Mouse (Mus musculus): ENCODE measurements around the gene Gfer. TPM values are rescaled to one million over a fixed set of nuclear protein-coding genes. Genes with fewer than 3 reads are reported as not detected.

Gene Gfer
- polyA plus RNA-seq, 1 experiment from 2014 or later = 44.1 TPM

DNA sequence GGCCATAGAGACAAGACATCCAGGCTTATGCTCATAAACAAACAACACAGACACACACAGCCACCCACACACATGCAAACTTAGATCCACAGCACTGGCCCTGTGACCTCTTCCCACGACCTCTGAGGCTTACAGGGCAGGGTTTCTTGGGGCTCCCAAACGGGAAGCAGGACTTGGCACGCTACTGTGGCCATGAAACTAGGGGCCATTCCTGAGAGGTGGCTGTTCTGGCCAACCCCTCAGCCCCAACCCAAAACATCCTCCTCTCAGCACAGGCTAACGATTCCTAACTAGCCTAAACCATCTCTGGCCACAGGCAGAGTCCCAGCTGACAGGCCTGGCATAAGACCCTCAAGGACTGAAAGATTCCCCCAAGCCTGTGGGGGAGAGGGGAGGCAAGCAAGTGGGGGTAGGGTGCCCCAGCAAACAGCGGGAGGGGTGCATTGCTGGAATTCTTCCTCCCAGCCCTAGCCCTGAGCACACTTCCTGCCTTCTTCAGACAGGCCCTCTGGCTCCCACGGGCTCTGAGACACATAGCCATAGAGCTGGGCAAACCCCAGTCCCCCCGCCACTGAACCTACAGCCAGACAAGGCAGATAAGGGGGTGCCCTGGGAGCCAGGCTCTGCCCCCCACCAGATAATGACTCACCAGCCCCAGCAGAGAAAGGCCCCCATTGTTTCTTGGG is 51.8 kb downstream of the Gfer start:
- no peaks in the 10 kb centered on the region for H3K9me3 ChIP-seq
- no peak overlapping the region for H3K9ac ChIP-seq
- peak overlapping the region; percentile 57 for H3K27ac ChIP-seq
- H3K4me1 ChIP-seq = peaks cover 38% of the 10 kb centered on the region
- no peaks in the 10 kb centered on the region for H3K27me3 ChIP-seq (replicated peaks)
- peak overlapping the region; percentile 9; the same call in 1 of the 2 replicates for H3K4me2 ChIP-seq
- ATAC-seq (ENCODE audit: insufficient read depth, low FRiP score, low read depth) = no peak
- WGBS = 31% methylated on average over 7 of the region's 7 CpGs
- no peak overlapping the region for H3K4me3 ChIP-seq (replicated peaks)
- H3K36me3 ChIP-seq = no peaks in the 10 kb centered on the region

Other genes starting within 250 kb of the Gfer start
- gene E4f1, start 225.8 kb downstream of the Gfer start, polyA plus RNA-seq (2015; fragmentation: Nextera tagmentation; extraction: Ambion mirVana) = 30.8 and 33.7 TPM in 2 replicates
- gene Pgp, start 225.8 kb downstream of the Gfer start, polyA plus RNA-seq (2015; fragmentation: Nextera tagmentation; extraction: Ambion mirVana) = 64.6 and 65.3 TPM in 2 replicates
- 0.31 TPM in 1 of 2 replicates, not detected in the other for gene Bricd5, start 222.3 kb downstream of the Gfer start, polyA plus RNA-seq (2015; fragmentation: Nextera tagmentation; extraction: Ambion mirVana)
- gene Mlst8, start 217.1 kb downstream of the Gfer start, polyA plus RNA-seq (2015; fragmentation: Nextera tagmentation; extraction: Ambion mirVana) = 25.0 and 30.5 TPM in 2 replicates
- gene Caskin1, start 207.6 kb downstream of the Gfer start, polyA plus RNA-seq (2015; fragmentation: Nextera tagmentation; extraction: Ambion mirVana) = 2.6 and 3.0 TPM in 2 replicates
- 82.7 and 84.2 TPM in 2 replicates for gene Traf7, start 168.2 kb downstream of the Gfer start, polyA plus RNA-seq (2015; fragmentation: Nextera tagmentation; extraction: Ambion mirVana)
- gene Rab26, start 161.9 kb downstream of the Gfer start, polyA plus RNA-seq (2015; fragmentation: Nextera tagmentation; extraction: Ambion mirVana) = 8.3 and 11.6 TPM in 2 replicates
- gene Pkd1, start 146.3 kb downstream of the Gfer start, polyA plus RNA-seq (2015; fragmentation: Nextera tagmentation; extraction: Ambion mirVana) = 27.3 and 29.0 TPM in 2 replicates
- 45.4 TPM in 2 replicates for gene Tsc2, start 63.5 kb downstream of the Gfer start, polyA plus RNA-seq (2015; fragmentation: Nextera tagmentation; extraction: Ambion mirVana)
- 18.7 and 20.3 TPM in 2 replicates for gene Nthl1, start 63.5 kb downstream of the Gfer start, polyA plus RNA-seq (2015; fragmentation: Nextera tagmentation; extraction: Ambion mirVana)
- gene Slc9a3r2, start 45.8 kb downstream of the Gfer start, polyA plus RNA-seq (2015; fragmentation: Nextera tagmentation; extraction: Ambion mirVana) = 51.0 and 53.7 TPM in 2 replicates
- 0.30 and 0.46 TPM in 2 replicates for gene Npw, start 37.7 kb downstream of the Gfer start, polyA plus RNA-seq (2015; fragmentation: Nextera tagmentation; extraction: Ambion mirVana)
- gene Zfp598, start 26.5 kb downstream of the Gfer start, polyA plus RNA-seq (2015; fragmentation: Nextera tagmentation; extraction: Ambion mirVana) = 19.3 and 22.1 TPM in 2 replicates
- 6.3 and 6.9 TPM in 2 replicates for gene Syngr3, start 6.2 kb downstream of the Gfer start, polyA plus RNA-seq (2015; fragmentation: Nextera tagmentation; extraction: Ambion mirVana)
- 3.2 and 3.5 TPM in 2 replicates for gene Noxo1, start 78 bp upstream of the Gfer start, polyA plus RNA-seq (2015; fragmentation: Nextera tagmentation; extraction: Ambion mirVana)
- gene Tbl3, start 11.5 kb upstream of the Gfer start, polyA plus RNA-seq (2015; fragmentation: Nextera tagmentation; extraction: Ambion mirVana) = 64.4 and 68.0 TPM in 2 replicates
- gene Rnf151, start 21.9 kb upstream of the Gfer start, polyA plus RNA-seq (2015; fragmentation: Nextera tagmentation; extraction: Ambion mirVana) = 0.19 TPM in 1 of 2 replicates, not detected in the other
- gene Rps2, start 22.0 kb upstream of the Gfer start, polyA plus RNA-seq (2015; fragmentation: Nextera tagmentation; extraction: Ambion mirVana) = 1,497 and 1,515 TPM in 2 replicates
- 238 and 259 TPM in 2 replicates for gene Ndufb10, start 28.3 kb upstream of the Gfer start, polyA plus RNA-seq (2015; fragmentation: Nextera tagmentation; extraction: Ambion mirVana)
- 0.15 TPM in 1 of 2 replicates, not detected in the other for gene Rpl3l, start 31.7 kb upstream of the Gfer start, polyA plus RNA-seq (2015; fragmentation: Nextera tagmentation; extraction: Ambion mirVana)
- 37.0 and 41.4 TPM in 2 replicates for gene Msrb1, start 40.5 kb upstream of the Gfer start, polyA plus RNA-seq (2015; fragmentation: Nextera tagmentation; extraction: Ambion mirVana)
- 1.1 and 1.5 TPM in 2 replicates for gene Hs3st6, start 56.8 kb upstream of the Gfer start, polyA plus RNA-seq (2015; fragmentation: Nextera tagmentation; extraction: Ambion mirVana)
- 0.08 TPM in 1 of 2 replicates, not detected in the other for gene Meiob, start 108.1 kb upstream of the Gfer start, polyA plus RNA-seq (2015; fragmentation: Nextera tagmentation; extraction: Ambion mirVana)
- gene Hagh, start 144.0 kb upstream of the Gfer start, polyA plus RNA-seq (2015; fragmentation: Nextera tagmentation; extraction: Ambion mirVana) = 49.1 and 49.3 TPM in 2 replicates
- gene Fahd1, start 154.2 kb upstream of the Gfer start, polyA plus RNA-seq (2015; fragmentation: Nextera tagmentation; extraction: Ambion mirVana) = 34.5 and 35.4 TPM in 2 replicates
- gene Igfals, start 169.8 kb upstream of the Gfer start, polyA plus RNA-seq (2015; fragmentation: Nextera tagmentation; extraction: Ambion mirVana) = 3.9 and 4.0 TPM in 2 replicates
- gene Nubp2, start 190.2 kb upstream of the Gfer start, polyA plus RNA-seq (2015; fragmentation: Nextera tagmentation; extraction: Ambion mirVana) = 49.0 and 49.6 TPM in 2 replicates
- 32.1 and 32.5 TPM in 2 replicates for gene Spsb3, start 190.5 kb upstream of the Gfer start, polyA plus RNA-seq (2015; fragmentation: Nextera tagmentation; extraction: Ambion mirVana)
- 26.3 and 29.3 TPM in 2 replicates for gene Eme2, start 198.9 kb upstream of the Gfer start, polyA plus RNA-seq (2015; fragmentation: Nextera tagmentation; extraction: Ambion mirVana)
- gene Mrps34, start 199.0 kb upstream of the Gfer start, polyA plus RNA-seq (2015; fragmentation: Nextera tagmentation; extraction: Ambion mirVana) = 102 and 112 TPM in 2 replicates
- gene Nme3, start 200.3 kb upstream of the Gfer start, polyA plus RNA-seq (2015; fragmentation: Nextera tagmentation; extraction: Ambion mirVana) = 77.5 and 79.8 TPM in 2 replicates
- 29.2 and 31.3 TPM in 2 replicates for gene Mapk8ip3, start 240.8 kb upstream of the Gfer start, polyA plus RNA-seq (2015; fragmentation: Nextera tagmentation; extraction: Ambion mirVana)

Data from stomach, embryonic 15.5 days (tissue).